Comparison of ENCODE assay signal across 9 mouse cellular contexts in genomic region chr19:36679028-36679820, GRCm38 (mm10). TPM values are rescaled to one million over a fixed set of nuclear protein-coding genes. Genes with fewer than 3 reads are reported as not detected.
DNase-seq lines count a peak whose midpoint lies in the region; ATAC-seq lines count a peak whose summit lies in the region.
"Had no signal": no experiment of that assay in that cellular context is flagged by ENCODE, and none has a peak within 500 bp of the region (broad histone marks: within the 10 kb centered on the region; RNA-seq: fewer than 3 reads in every experiment).

No protein-coding gene starts in this region.

- no peaks in the 10 kb centered on the region for H3K27me3 ChIP-seq in heart, embryonic 13.5 days (replicated peaks)
- no peaks in the 10 kb centered on the region for H3K27me3 ChIP-seq in midbrain, embryonic 13.5 days

- peaks cover 76% of the 10 kb centered on the region for H3K4me1 ChIP-seq in heart, embryonic 13.5 days
- H3K4me1 ChIP-seq in midbrain, embryonic 13.5 days (replicated peaks), result peaks cover 25% of the 10 kb centered on the region

- DNase-seq in kidney, postnatal 4 days, result peak; percentile 32 to 51
- DNase-seq in kidney, adult 9 months, result no peak
- DNase-seq in cerebellum, postnatal 14 days, result peak; percentile 55 to 68
- no peak for DNase-seq in right cerebral cortex, adult 18-20 months
- DNase-seq in natural killer cell, adult 2 months (ENCODE audit: low spot score in 2 of 2), result no peak
- no peak for DNase-seq in ovary, postnatal 36 days (ENCODE audit: low spot score)

- no peak overlapping the region for H3K4me3 ChIP-seq in heart, embryonic 13.5 days
- H3K4me3 ChIP-seq in midbrain, embryonic 13.5 days (replicated peaks), result no peak overlapping the region

- H3K9me3 ChIP-seq in heart, embryonic 13.5 days, result no peaks in the 10 kb centered on the region
- H3K9me3 ChIP-seq in midbrain, embryonic 13.5 days, result no peaks in the 10 kb centered on the region

- H3K36me3 ChIP-seq in heart, embryonic 13.5 days, result no peaks in the 10 kb centered on the region
- no peaks in the 10 kb centered on the region for H3K36me3 ChIP-seq in midbrain, embryonic 13.5 days

- peak overlapping the region; percentile 89 for H3K27ac ChIP-seq in heart, embryonic 13.5 days (replicated peaks)
- peak overlapping the region; percentile 81 for H3K27ac ChIP-seq in midbrain, embryonic 13.5 days

- WGBS in heart, embryonic 13.5 days, result 34% methylated on average over 4 of the region's 4 CpGs
- 16% methylated on average over 4 of the region's 4 CpGs for WGBS in midbrain, embryonic 13.5 days

- H3K4me2 ChIP-seq in heart, embryonic 13.5 days, result 0 out of 2 replicates have a peak overlapping the region, but pooled peaks have one; percentile 11
- no peak overlapping the region for H3K4me2 ChIP-seq in midbrain, embryonic 13.5 days (replicated peaks)

- peak overlapping the region; percentile 56; the same call in 1 of the 2 replicates for H3K9ac ChIP-seq in heart, embryonic 13.5 days
- no peak overlapping the region for H3K9ac ChIP-seq in midbrain, embryonic 13.5 days (replicated peaks)

- ATAC-seq in heart, embryonic 13.5 days (ENCODE audit: extremely low read depth, insufficient number of reproducible peaks, low FRiP score, low TSS enrichment), result no peak
- peak; percentile 72 for ATAC-seq in midbrain, embryonic 13.5 days
- ATAC-seq: Patski had no signal

RNA-seq across cellular contexts. Expression of gene Ppp1r3c, which starts 57.2 kb away (rescaled TPM):
- polyA plus RNA-seq in heart, embryonic 13.5 days (2015; fragmentation: Nextera tagmentation; extraction: Ambion mirVana), result 49.2 and 64.7 TPM in 2 replicates
- 5.9 and 7.1 TPM in 2 replicates for polyA plus RNA-seq in midbrain, embryonic 13.5 days (2015; fragmentation: Nextera tagmentation; extraction: Ambion mirVana)

Comparison
In these comparisons a context has a peak if more than half of its experiments do, and no peak if none do; other contexts are left out.
1. DNase-seq: peak in kidney, postnatal 4 days (2 of 2) and cerebellum, postnatal 14 days (2 of 2); none in kidney, adult 9 months (single experiment), right cerebral cortex, adult 18-20 months (single experiment), natural killer cell, adult 2 months (0 of 2) and ovary, postnatal 36 days (single experiment).